In the genomic region with DNA sequence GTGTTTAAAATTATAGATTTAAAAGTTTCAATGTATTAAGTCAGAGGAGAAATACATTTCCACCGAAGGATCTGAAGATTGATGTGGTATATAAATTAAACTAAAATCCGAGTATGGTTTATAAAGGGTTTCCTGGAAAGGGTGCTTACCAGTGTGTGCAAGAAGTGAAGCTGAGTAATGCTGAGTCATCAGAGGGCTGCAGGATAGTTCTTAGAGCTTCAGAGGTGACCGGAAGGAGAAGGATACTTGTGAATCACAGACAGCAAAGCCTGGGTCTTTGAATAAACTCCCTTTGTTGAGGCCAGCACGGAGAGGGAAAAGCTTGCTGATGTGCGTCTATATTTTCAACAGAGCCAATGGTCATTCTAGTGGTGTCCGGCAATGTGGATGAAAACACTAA, we compare ENCODE assay signal across 42 mouse cellular contexts. TPM values are rescaled to one million over a fixed set of nuclear protein-coding genes. Genes with fewer than 3 reads are reported as not detected.
"Had no signal": no experiment of that assay in that cellular context is flagged by ENCODE, and none has a peak within 500 bp of the region (broad histone marks: within the 10 kb centered on the region; RNA-seq: fewer than 3 reads in every experiment).

No protein-coding gene starts in this region.

- H3K36me3 ChIP-seq: heart, embryonic 13.5 days; heart, embryonic 15.5 days; hindbrain, embryonic 13.5 days; hindbrain, embryonic 15.5 days; kidney, embryonic 15.5 days; limb, embryonic 10.5 days; limb, embryonic 12.5 days; liver, embryonic 13.5 days; liver, embryonic 15.5 days had no signal

- DNase-seq: gastrocnemius, adult 2 months; gastrocnemius, postnatal 10 days; gastrocnemius, postnatal 25 days; heart, adult 18-20 months; heart, postnatal 14 days; heart, postnatal 36 days; kidney, adult 11 months; kidney, adult 2 months; kidney, adult 9 months; kidney, postnatal 14 days; kidney, postnatal 36 days; layer of hippocampus, adult 9-11 months; layer of hippocampus, postnatal 36 days; liver; liver, embryonic 13.5 days; liver, postnatal 0 days had no signal

- H3K4me3 ChIP-seq: gastrocnemius, adult 2 months; heart, embryonic 13.5 days; heart, embryonic 15.5 days; hindbrain, embryonic 13.5 days; hindbrain, embryonic 15.5 days; kidney, embryonic 15.5 days; limb, embryonic 10.5 days; limb, embryonic 12.5 days; liver, embryonic 13.5 days; liver, embryonic 15.5 days had no signal

- ATAC-seq: hindbrain, postnatal 0 days; intestine, embryonic 16.5 days; liver, postnatal 0 days had no signal

- H3K4me1 ChIP-seq: heart, embryonic 13.5 days; heart, embryonic 15.5 days; hindbrain, embryonic 13.5 days; hindbrain, embryonic 15.5 days; kidney, embryonic 15.5 days; limb, embryonic 10.5 days; limb, embryonic 12.5 days; liver, embryonic 13.5 days; liver, embryonic 15.5 days had no signal

- H3K9me3 ChIP-seq: heart, embryonic 13.5 days; heart, embryonic 15.5 days; hindbrain, embryonic 13.5 days; hindbrain, embryonic 15.5 days; kidney, embryonic 15.5 days; limb, embryonic 10.5 days; liver, embryonic 15.5 days had no signal

- H3K27me3 ChIP-seq: heart, embryonic 13.5 days; heart, embryonic 15.5 days; hindbrain, embryonic 13.5 days; hindbrain, embryonic 15.5 days; kidney, embryonic 15.5 days; limb, embryonic 12.5 days; liver, embryonic 13.5 days; liver, embryonic 15.5 days had no signal

- H3K27ac ChIP-seq: gastrocnemius, adult 2 months; heart, embryonic 13.5 days; heart, embryonic 15.5 days; hindbrain, embryonic 13.5 days; hindbrain, embryonic 15.5 days; hindbrain, postnatal 0 days; kidney, embryonic 15.5 days; kidney, postnatal 0 days; limb, embryonic 10.5 days; limb, embryonic 12.5 days; liver, embryonic 13.5 days; liver, embryonic 15.5 days had no signal

- H3K9ac ChIP-seq: heart, embryonic 13.5 days; heart, embryonic 15.5 days; hindbrain, embryonic 13.5 days; hindbrain, embryonic 15.5 days; kidney, embryonic 15.5 days; limb, embryonic 12.5 days; liver, embryonic 13.5 days; liver, embryonic 15.5 days; liver, postnatal 0 days had no signal

- H3K4me2 ChIP-seq: heart, embryonic 11.5 days; heart, embryonic 13.5 days; heart, embryonic 15.5 days; hindbrain, embryonic 13.5 days; hindbrain, embryonic 15.5 days; kidney, embryonic 15.5 days; limb, embryonic 12.5 days; liver, embryonic 11.5 days; liver, embryonic 13.5 days; liver, embryonic 15.5 days had no signal

RNA-seq across cellular contexts. Expression of a gene that starts 45.8 kb away (rescaled TPM):
- total RNA-seq: gastrocnemius, adult 2 months; gastrocnemius, postnatal 10 days; gastrocnemius, postnatal 25 days; gastrocnemius, postnatal 4 days; granulocyte monocyte progenitor cell, adult 5-6 weeks; heart, adult 18-20 months; heart, postnatal 14 days; heart, postnatal 36 days; hematopoietic stem cell, adult 5-6 weeks; hindbrain, postnatal 0 days; layer of hippocampus, adult 18-20 months; layer of hippocampus, adult 8-10 months; layer of hippocampus, postnatal 14 days; layer of hippocampus, postnatal 36 days; left cerebral cortex, adult 18-20 months; left cerebral cortex, adult 8-10 months; left cerebral cortex, postnatal 10 days; left cerebral cortex, postnatal 25 days had no signal
- polyA plus RNA-seq: heart, embryonic 11.5 days; heart, embryonic 13.5 days; heart, embryonic 15.5 days; heart, postnatal 0 days; hindbrain, embryonic 11.5 days; hindbrain, embryonic 13.5 days; hindbrain, embryonic 15.5 days; hindbrain, postnatal 0 days; intestine, embryonic 16.5 days; kidney, adult 2 months; kidney, embryonic 15.5 days; kidney, postnatal 0 days; large intestine, adult 2 months; liver, embryonic 11.5 days; liver, embryonic 13.5 days; liver, embryonic 15.5 days; liver, postnatal 0 days had no signal
